21 mouse cellular contexts compared by ENCODE assay signal in the genomic region with DNA sequence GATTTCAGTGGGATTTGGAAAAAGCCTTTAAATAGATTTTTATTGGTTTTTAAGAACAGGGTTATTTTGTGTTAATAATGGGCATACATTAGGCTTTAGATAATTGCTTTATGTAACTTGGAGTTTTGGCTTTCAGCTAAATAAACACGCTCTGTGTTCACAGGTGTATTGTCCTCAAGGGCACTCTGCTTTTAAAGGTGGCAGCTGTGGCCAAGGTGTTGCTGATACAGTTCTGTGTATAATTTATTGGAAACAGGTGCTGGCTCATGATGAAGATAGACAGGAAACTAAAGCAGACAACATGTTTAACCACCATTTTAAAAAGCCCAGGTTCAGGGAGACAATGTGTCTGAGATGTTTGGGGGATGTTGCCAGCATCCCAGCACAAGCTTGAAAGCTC.
DNase-seq lines count a peak whose midpoint lies in the region; ATAC-seq and TF ChIP-seq lines count a peak whose summit lies in the region.
"Had no signal": no experiment of that assay in that cellular context is flagged by ENCODE, and none has a peak within 500 bp of the region (broad histone marks: within the 10 kb centered on the region; RNA-seq: fewer than 3 reads in every experiment).

No protein-coding gene starts in this region.

- H3K9me3 ChIP-seq in limb, embryonic 11.5 days (ENCODE audit: control insufficient read depth, low read length) = no peaks in the 10 kb centered on the region
- H3K9me3 ChIP-seq in limb, embryonic 10.5 days (replicated peaks) = no peaks in the 10 kb centered on the region
- H3K9me3 ChIP-seq in lung, embryonic 14.5 days (ENCODE audit: low read depth, low read length) = no peaks in the 10 kb centered on the region
- H3K9me3 ChIP-seq in limb, embryonic 12.5 days = no peaks in the 10 kb centered on the region
- H3K9me3 ChIP-seq: embryonic facial prominence, embryonic 12.5 days; forebrain, embryonic 13.5 days; forebrain, embryonic 15.5 days had no signal

- H3K9ac ChIP-seq in limb, embryonic 11.5 days (ENCODE audit: low read length) = no peak overlapping the region
- H3K9ac ChIP-seq in lung, embryonic 14.5 days = no peak overlapping the region
- H3K9ac ChIP-seq in limb, embryonic 12.5 days (replicated peaks) = no peak overlapping the region
- H3K9ac ChIP-seq: embryonic facial prominence, embryonic 12.5 days; forebrain, embryonic 13.5 days; forebrain, embryonic 15.5 days; forebrain, postnatal 0 days had no signal

- intact Hi-C loops in left cerebral cortex, postnatal 36 days (cut with DNase I) = no loop called here

- no peak overlapping the region for H3K27ac ChIP-seq in limb, embryonic 11.5 days (replicated peaks; ENCODE audit: low read depth, low read length)
- H3K27ac ChIP-seq in limb, embryonic 10.5 days = no peak overlapping the region
- H3K27ac ChIP-seq in lung, embryonic 14.5 days (ENCODE audit: low read depth) = 0 out of 2 replicates have a peak overlapping the region, but pooled peaks have one; percentile 20
- H3K27ac ChIP-seq in limb, embryonic 12.5 days = no peak overlapping the region
- H3K27ac ChIP-seq: embryonic facial prominence, embryonic 12.5 days; forebrain, embryonic 13.5 days; forebrain, embryonic 15.5 days had no signal

- no peak overlapping the region for H3K4me2 ChIP-seq in limb, embryonic 11.5 days (ENCODE audit: low read depth, severe bottlenecking)
- no peak overlapping the region for H3K4me2 ChIP-seq in lung, embryonic 14.5 days
- H3K4me2 ChIP-seq in limb, embryonic 12.5 days = no peak overlapping the region
- H3K4me2 ChIP-seq: embryonic facial prominence, embryonic 12.5 days; forebrain, embryonic 13.5 days; forebrain, embryonic 15.5 days had no signal

- TF ChIP-seq CTCF in lung, embryonic 14.5 days (IDR thresholded peaks at IDR 0.05; ENCODE audit: low read depth) = no peak

- 11% methylated on average over 1 of the region's 1 CpGs for WGBS in limb, embryonic 11.5 days
- WGBS in limb, embryonic 10.5 days = 46% methylated on average over 1 of the region's 1 CpGs
- 54% methylated on average over 1 of the region's 1 CpGs for WGBS in lung, embryonic 14.5 days
- 13% methylated on average over 1 of the region's 1 CpGs for WGBS in limb, embryonic 12.5 days

- peak; percentile 48 for DNase-seq in limb, embryonic 11.5 days (ENCODE audit: low spot score)
- no peak for DNase-seq in limb, embryonic 10.5 days (ENCODE audit: low spot score)
- no peak for DNase-seq in lung, embryonic 14.5 days
- DNase-seq in lung, adult 18-20 months = no peak
- DNase-seq in embryo, embryonic 9.5 days (ENCODE audit: extremely low spot score) = no peak
- DNase-seq in left cerebral cortex, postnatal 36 days (ENCODE audit: low spot score in 2 of 2) = no peak
- DNase-seq: adrenal gland, adult 2 months; adrenal gland, postnatal 10 days; adrenal gland, postnatal 25 days; cerebellum, adult 11 months; cerebellum, adult 18-20 months; cerebellum, adult 8-10 months; cerebellum, adult 9-11 months; cerebellum, postnatal 14 days; cerebellum, postnatal 36 days; embryo, embryonic 11 days; forebrain, postnatal 0 days had no signal

- H3K4me1 ChIP-seq in limb, embryonic 11.5 days (ENCODE audit: control insufficient read depth, insufficient read depth, low read length) = peaks cover 28% of the 10 kb centered on the region
- peaks cover 44% of the 10 kb centered on the region for H3K4me1 ChIP-seq in limb, embryonic 10.5 days
- H3K4me1 ChIP-seq in lung, embryonic 14.5 days (ENCODE audit: insufficient read depth) = no peaks in the 10 kb centered on the region
- peaks cover 48% of the 10 kb centered on the region for H3K4me1 ChIP-seq in limb, embryonic 12.5 days (replicated peaks)
- H3K4me1 ChIP-seq: forebrain, embryonic 13.5 days; forebrain, embryonic 15.5 days had no signal

- no peaks in the 10 kb centered on the region for H3K36me3 ChIP-seq in limb, embryonic 11.5 days (ENCODE audit: control insufficient read depth, insufficient read depth, low read length)
- no peaks in the 10 kb centered on the region for H3K36me3 ChIP-seq in limb, embryonic 10.5 days
- no peaks in the 10 kb centered on the region for H3K36me3 ChIP-seq in lung, embryonic 14.5 days (ENCODE audit: insufficient read depth)
- H3K36me3 ChIP-seq in limb, embryonic 12.5 days = no peaks in the 10 kb centered on the region
- H3K36me3 ChIP-seq: embryonic facial prominence, embryonic 12.5 days; forebrain, embryonic 15.5 days had no signal

- no peak overlapping the region for H3K4me3 ChIP-seq in limb, embryonic 11.5 days (ENCODE audit: low read depth, low read length)
- H3K4me3 ChIP-seq in limb, embryonic 10.5 days = no peak overlapping the region
- no peak overlapping the region for H3K4me3 ChIP-seq in lung, embryonic 14.5 days (ENCODE audit: low read depth, low read length)
- H3K4me3 ChIP-seq in limb, embryonic 12.5 days (replicated peaks) = no peak overlapping the region
- H3K4me3 ChIP-seq: embryonic facial prominence, embryonic 12.5 days; forebrain, embryonic 13.5 days; forebrain, embryonic 15.5 days had no signal

- ATAC-seq in limb, embryonic 11.5 days (ENCODE audit: insufficient number of reproducible peaks, low FRiP score, low TSS enrichment, low read depth) = no peak
- no peak for ATAC-seq in lung, embryonic 14.5 days (ENCODE audit: insufficient read depth)
- peak; percentile 44 for ATAC-seq in limb, embryonic 12.5 days (ENCODE audit: insufficient number of reproducible peaks, insufficient read depth, low FRiP score, low TSS enrichment, low read depth)
- ATAC-seq: forebrain, embryonic 13.5 days; forebrain, embryonic 15.5 days; forebrain, postnatal 0 days had no signal

- H3K27me3 ChIP-seq in limb, embryonic 11.5 days (ENCODE audit: control insufficient read depth, insufficient read depth, low read length) = no peaks in the 10 kb centered on the region
- no peaks in the 10 kb centered on the region for H3K27me3 ChIP-seq in limb, embryonic 10.5 days (ENCODE audit: low read depth, poor library complexity, severe bottlenecking)
- H3K27me3 ChIP-seq in lung, embryonic 14.5 days (ENCODE audit: insufficient read depth, low read length) = no peaks in the 10 kb centered on the region
- H3K27me3 ChIP-seq in limb, embryonic 12.5 days = no peaks in the 10 kb centered on the region
- H3K27me3 ChIP-seq: embryonic facial prominence, embryonic 12.5 days; forebrain, embryonic 13.5 days; forebrain, embryonic 15.5 days had no signal
